Mouse (Mus musculus) cortical plate, adult 2 months (tissue): ENCODE data around the gene Ago3.

Experiments used
- CTCF ChIP-seq: fragments of 200-500 bp; IDR thresholded peaks from 2 replicates; pipeline ENCODE4 v1.5.1; 2011; ENCODE audit warnings: mild to moderate bottlenecking, control low read depth, low read length; ENCODE audit not compliant: insufficient read depth; ENCODE audit errors: extremely low read depth
- POLR2A ChIP-seq: fragments of 200-500 bp; IDR thresholded peaks from 2 replicates; pipeline ENCODE4 v1.6.1; 2011; ENCODE audit warnings: mild to moderate bottlenecking, low read length, control low read depth; ENCODE audit not compliant: insufficient read depth; ENCODE audit errors: extremely low read depth

- TF ChIP-seq CTCF: no peak
- no peak for TF ChIP-seq POLR2A
These were observed 119.0 kb downstream of the Ago3 start for GRCm38 (mm10) chr4:126310344-126310743.
